Mouse (Mus musculus): ENCODE results near the gene Ccdc36. TPM values are rescaled to one million over a fixed set of nuclear protein-coding genes. Genes with fewer than 3 reads are reported as not detected.

Ccdc36 gene
- polyA plus RNA-seq (2017; shearing (Covaris generic)): not detected

DNA sequence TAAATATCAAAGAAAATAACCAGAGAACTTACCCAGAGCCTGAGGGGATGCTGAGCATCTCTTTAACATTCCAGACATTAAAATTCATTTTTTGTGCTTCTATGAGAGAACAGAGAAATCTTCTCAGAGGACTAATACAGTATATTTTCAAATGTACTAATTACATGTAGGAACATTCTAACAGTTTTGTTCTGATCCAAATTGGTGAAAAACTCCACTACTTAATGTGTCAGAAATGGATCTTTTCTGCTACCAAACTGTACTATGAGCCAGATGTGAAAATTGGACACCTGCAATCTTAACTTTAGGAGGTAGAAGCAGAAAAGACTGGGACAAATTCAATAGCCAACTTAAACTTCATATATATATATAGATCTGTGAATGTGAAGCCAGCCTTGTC is at the start of gene Ccdc36:
Gene Ccdc36, minus strand, starts transcription at position 101 of the 400 bp plus-strand sequence.

DNA sequence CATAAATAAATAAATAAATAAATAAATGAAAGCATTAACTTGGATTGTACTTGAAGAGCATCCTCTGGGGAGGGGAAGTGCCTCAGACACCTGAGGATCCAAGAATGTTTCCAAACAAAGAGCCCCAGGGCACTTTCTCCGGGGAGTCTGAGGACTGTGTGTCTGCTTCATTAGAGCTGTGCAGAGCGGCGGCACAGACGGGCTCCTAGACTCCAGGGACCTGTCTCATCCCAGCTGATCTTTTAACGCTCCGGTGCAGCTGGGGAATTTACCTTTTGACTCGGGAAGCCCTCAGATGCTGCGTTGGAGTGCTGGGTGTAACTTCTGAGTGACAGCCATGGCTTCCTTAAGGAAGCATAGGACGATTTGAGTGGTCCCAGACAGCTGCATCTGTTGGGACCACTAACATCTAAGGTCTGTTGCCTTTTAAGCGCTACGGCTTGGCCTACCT is 32.9 kb upstream of the Ccdc36 start, which contains the start of gene Klhdc8b:
Gene Klhdc8b, minus strand, starts transcription at position 401 of the 451 bp plus-strand sequence.

DNA sequence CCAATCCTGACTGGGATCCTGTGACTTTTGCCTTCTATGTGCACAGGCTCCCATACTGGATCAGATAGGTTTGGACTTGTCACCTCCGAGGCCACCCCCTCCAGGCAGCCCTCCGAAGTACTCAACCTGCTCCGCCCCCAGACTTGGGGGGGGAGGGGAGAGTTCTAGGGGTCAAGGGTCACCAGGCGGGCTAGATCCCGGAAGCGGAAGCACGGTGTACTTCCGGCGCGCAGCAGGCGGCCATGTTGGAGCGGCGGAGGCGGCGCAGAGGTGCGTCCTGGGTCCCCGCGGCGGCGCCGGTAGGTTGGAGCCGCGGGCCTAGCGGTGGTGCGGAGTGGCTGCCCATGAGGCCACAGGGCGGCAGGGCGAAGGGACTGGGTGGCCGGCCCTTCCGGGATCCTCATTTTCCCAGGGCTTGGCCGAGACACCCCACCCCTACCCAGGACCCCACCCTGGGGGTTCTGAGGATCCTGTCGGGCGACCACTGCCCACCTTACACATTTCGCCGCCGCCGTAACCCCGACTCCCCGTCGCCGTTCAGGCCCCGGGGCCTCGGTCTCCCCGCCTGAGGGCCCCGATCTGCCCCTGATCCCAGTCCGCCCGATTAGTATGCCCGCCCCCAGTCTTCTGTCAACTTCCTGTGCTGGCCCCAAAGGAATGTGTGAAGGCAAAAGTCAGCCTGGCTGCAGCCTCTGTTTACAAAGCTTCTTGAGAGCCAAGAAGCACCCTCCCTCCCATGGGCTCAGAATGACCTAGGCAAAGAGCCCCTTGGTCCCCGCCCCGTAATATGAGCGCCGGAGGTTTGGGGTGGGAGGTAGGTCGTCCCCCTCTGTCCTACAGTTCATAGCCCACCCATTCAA is 32.3 kb upstream of the Ccdc36 start, which contains the start of gene Ccdc71:
Gene Ccdc71, plus strand, starts transcription at position 209 of the 860 bp plus-strand sequence.

DNA sequence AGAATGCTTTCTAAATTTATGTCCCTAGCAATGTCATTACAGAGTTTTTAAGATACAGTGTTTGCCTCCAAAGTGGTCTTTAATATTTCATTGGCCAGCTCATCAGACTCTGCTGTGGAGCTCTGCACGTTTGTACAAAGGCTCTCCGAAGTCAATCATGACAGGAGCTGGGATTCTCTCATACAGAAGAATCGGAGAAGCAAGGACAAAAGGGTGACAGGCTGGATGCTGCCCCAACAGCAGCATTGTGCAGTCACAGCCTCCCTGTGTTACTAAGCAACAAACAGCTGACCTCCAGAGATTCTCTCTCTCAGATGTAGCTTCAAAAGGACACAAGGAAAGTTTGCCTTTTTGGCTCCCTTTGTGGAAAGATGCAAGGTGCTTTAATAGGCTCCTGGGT is 7.9 kb upstream of the Ccdc36 start, which contains the start of gene BC048562:
Gene BC048562, plus strand, starts transcription at position 301 of the 400 bp plus-strand sequence.

DNA sequence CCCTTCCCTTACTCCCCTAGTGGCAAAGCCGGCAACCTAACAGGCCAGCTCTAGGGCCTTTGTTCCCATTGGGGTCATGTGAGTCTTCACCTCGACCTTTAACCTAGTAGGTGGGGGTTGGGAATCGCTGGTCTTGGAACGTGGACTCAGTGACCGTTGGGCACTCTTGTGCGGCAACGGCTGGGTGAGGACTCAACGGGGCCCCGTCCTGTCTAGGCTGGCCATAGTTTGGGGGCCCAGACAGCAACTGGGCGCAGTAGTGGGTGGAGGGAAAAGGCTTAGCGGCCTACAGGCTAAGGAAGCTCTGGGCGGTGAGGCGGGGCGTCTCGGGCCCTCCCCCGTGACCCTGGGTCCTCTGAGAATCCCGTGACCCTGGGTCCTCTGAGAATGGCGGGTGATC is 35.6 kb downstream of the Ccdc36 start, which contains the start of gene 1700102P08Rik:
Gene 1700102P08Rik, plus strand, starts transcription at position 130 of the 400 bp plus-strand sequence.

Other genes with a start within 250 kb of the Ccdc36 start
- 0.81 TPM for gene Bsn, start 238.1 kb downstream of the Ccdc36 start, polyA plus RNA-seq (2017; shearing (Covaris generic))
- gene Dag1, start 164.5 kb downstream of the Ccdc36 start, polyA plus RNA-seq (2017; shearing (Covaris generic)): 6.7 TPM
- gene Nicn1, start 138.1 kb downstream of the Ccdc36 start, polyA plus RNA-seq (2017; shearing (Covaris generic)): 2.3 TPM
- 0.56 TPM for gene Amt, start 131.6 kb downstream of the Ccdc36 start, polyA plus RNA-seq (2017; shearing (Covaris generic))
- 391 TPM for gene Rhoa, start 122.4 kb downstream of the Ccdc36 start, polyA plus RNA-seq (2017; shearing (Covaris generic))
- gene Tcta, start 122.3 kb downstream of the Ccdc36 start, polyA plus RNA-seq (2017; shearing (Covaris generic)): 17.6 TPM
- gene Gpx1, start 89.6 kb downstream of the Ccdc36 start, polyA plus RNA-seq (2017; shearing (Covaris generic)): 741 TPM
- gene Usp4, start 80.6 kb downstream of the Ccdc36 start, polyA plus RNA-seq (2017; shearing (Covaris generic)): 160 TPM
- 4.3 TPM for gene 1700102P08Rik, start 35.7 kb downstream of the Ccdc36 start, polyA plus RNA-seq (2017; shearing (Covaris generic))
- gene BC048562, start 8.0 kb upstream of the Ccdc36 start, polyA plus RNA-seq (2017; shearing (Covaris generic)): not detected
- 54.7 TPM for gene Ccdc71, start 32.0 kb upstream of the Ccdc36 start, polyA plus RNA-seq (2017; shearing (Covaris generic))
- 5.2 TPM for gene Klhdc8b, start 33.1 kb upstream of the Ccdc36 start, polyA plus RNA-seq (2017; shearing (Covaris generic))
- 0.20 TPM for gene Lamb2, start 51.3 kb upstream of the Ccdc36 start, polyA plus RNA-seq (2017; shearing (Covaris generic))
- 169 TPM for gene Usp19, start 62.1 kb upstream of the Ccdc36 start, polyA plus RNA-seq (2017; shearing (Covaris generic))
- gene Qars, start 79.2 kb upstream of the Ccdc36 start, polyA plus RNA-seq (2017; shearing (Covaris generic)): 111 TPM
- 148 TPM for gene Qrich1, start 88.3 kb upstream of the Ccdc36 start, polyA plus RNA-seq (2017; shearing (Covaris generic))
- gene Impdh2, start 131.8 kb upstream of the Ccdc36 start, polyA plus RNA-seq (2017; shearing (Covaris generic)): 103 TPM
- 79.9 TPM for gene Ndufaf3, start 138.9 kb upstream of the Ccdc36 start, polyA plus RNA-seq (2017; shearing (Covaris generic))
- gene Dalrd3, start 141.4 kb upstream of the Ccdc36 start, polyA plus RNA-seq (2017; shearing (Covaris generic)): 158 TPM
- gene Wdr6, start 150.3 kb upstream of the Ccdc36 start, polyA plus RNA-seq (2017; shearing (Covaris generic)): 99.9 TPM
- 16.5 TPM for gene P4htm, start 169.2 kb upstream of the Ccdc36 start, polyA plus RNA-seq (2017; shearing (Covaris generic))
- 72.9 TPM for gene Arih2, start 220.9 kb upstream of the Ccdc36 start, polyA plus RNA-seq (2017; shearing (Covaris generic))
- gene Slc25a20, start 233.6 kb upstream of the Ccdc36 start, polyA plus RNA-seq (2017; shearing (Covaris generic)): 57.1 TPM

Measured in activated CD4-positive, CD25-positive, alpha-beta regulatory T cell, adult 9 weeks (primary cell).